10 mouse cellular contexts compared by ENCODE assay signal in the genomic region with DNA sequence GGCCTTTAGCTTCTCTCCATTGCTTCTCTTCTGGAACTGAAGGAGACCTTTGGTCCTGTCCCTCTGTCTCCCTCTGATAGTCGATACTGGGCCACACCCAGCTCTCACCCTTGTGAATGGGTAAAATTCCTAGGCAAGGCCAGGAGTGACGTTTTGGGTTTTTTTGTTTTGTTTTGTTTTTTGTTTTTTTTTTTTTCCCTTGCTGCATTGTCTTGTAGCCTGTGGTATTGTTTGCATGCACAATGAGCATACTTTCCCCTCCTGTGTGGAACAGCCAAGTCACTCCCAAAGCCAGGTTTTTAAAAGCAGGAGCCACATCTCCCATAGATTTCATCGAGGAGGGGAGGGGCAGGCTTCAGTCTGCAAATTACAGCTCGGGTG. TPM values are rescaled to one million over a fixed set of nuclear protein-coding genes. Genes with fewer than 3 reads are reported as not detected.
A peak's percentile ranks its signal among the peaks of the same experiment; 100 is the strongest.
DNase-seq lines count a peak whose midpoint lies in the region; ATAC-seq and TF ChIP-seq lines count a peak whose summit lies in the region.
"Had no signal": no experiment of that assay in that cellular context is flagged by ENCODE, and none has a peak within 500 bp of the region (broad histone marks: within the 10 kb centered on the region; RNA-seq: fewer than 3 reads in every experiment).

No protein-coding gene starts in this region.

- H3ac ChIP-seq in myocyte (ENCODE audit: control insufficient read depth, insufficient read length), result no peak overlapping the region

- H3K4me3 ChIP-seq in forebrain, embryonic 12.5 days (replicated peaks), result no peak overlapping the region
- no peak overlapping the region for H3K4me3 ChIP-seq in forebrain, embryonic 11.5 days (ENCODE audit: low read depth, low read length)
- H3K4me3 ChIP-seq in left cerebral cortex, adult 2 months, result peak overlapping the region; percentile 31
- no peak overlapping the region for H3K4me3 ChIP-seq in forebrain, embryonic 16.5 days (replicated peaks; ENCODE audit: low read length)
- H3K4me3 ChIP-seq in myocyte, result no peak overlapping the region
- no peak overlapping the region for H3K4me3 ChIP-seq in thymus, adult 2 months (ENCODE audit: control insufficient read depth, insufficient read depth, low read length)

- H3K4me1 ChIP-seq in forebrain, embryonic 12.5 days, result 0 out of 2 replicates have a peak, but pooled peaks cover 8% of the 10 kb centered on the region
- H3K4me1 ChIP-seq in forebrain, embryonic 11.5 days (replicated peaks; ENCODE audit: control insufficient read depth, insufficient read depth, low read length), result peaks cover 5% of the 10 kb centered on the region; the same call in 1 of the 2 replicates
- H3K4me1 ChIP-seq in forebrain, embryonic 16.5 days (replicated peaks; ENCODE audit: control insufficient read depth, insufficient read depth, low read length), result peaks cover 7% of the 10 kb centered on the region
- no peaks in the 10 kb centered on the region for H3K4me1 ChIP-seq in thymus, adult 2 months (replicated peaks; ENCODE audit: control insufficient read depth, insufficient read depth, low read length)

- no peaks in the 10 kb centered on the region for H3K36me3 ChIP-seq in forebrain, embryonic 12.5 days (replicated peaks)
- H3K36me3 ChIP-seq in forebrain, embryonic 11.5 days (ENCODE audit: control insufficient read depth, insufficient read depth, low read length), result no peaks in the 10 kb centered on the region
- H3K36me3 ChIP-seq in forebrain, embryonic 16.5 days (ENCODE audit: control insufficient read depth, insufficient read depth), result no peaks in the 10 kb centered on the region
- H3K36me3 ChIP-seq in myocyte (ENCODE audit: control insufficient read depth, insufficient read depth), result no peaks in the 10 kb centered on the region
- H3K36me3 ChIP-seq in thymus, adult 2 months (ENCODE audit: control insufficient read depth, insufficient read depth, low read length), result no peaks in the 10 kb centered on the region

- DNase-seq in forebrain, embryonic 11.5 days (ENCODE audit: low spot score), result no peak
- no peak for DNase-seq in left cerebral cortex, adult 2 months (ENCODE audit: extremely low spot score in 1 of 2, low spot score in 2 of 2)
- DNase-seq in left cerebral cortex, postnatal 14 days (ENCODE audit: low spot score in 2 of 2), result no peak
- no peak for DNase-seq in thymus, adult 2 months
- no peak for DNase-seq in testis, postnatal 14 days (ENCODE audit: low spot score)
- DNase-seq: spleen, adult 18-20 months had no signal

- no peak overlapping the region for H3K4me2 ChIP-seq in forebrain, embryonic 12.5 days
- H3K4me2 ChIP-seq in forebrain, embryonic 11.5 days (ENCODE audit: low read depth, low read length, severe bottlenecking), result no peak overlapping the region
- H3K4me2 ChIP-seq in forebrain, embryonic 16.5 days (ENCODE audit: low read length), result peak overlapping the region; percentile 35
- peak overlapping the region; percentile 76 for H3K4me2 ChIP-seq in myocyte (ENCODE audit: low read depth)

- no peak overlapping the region for H3K27ac ChIP-seq in forebrain, embryonic 12.5 days
- no peak overlapping the region for H3K27ac ChIP-seq in forebrain, embryonic 11.5 days (ENCODE audit: low read depth, low read length)
- H3K27ac ChIP-seq in left cerebral cortex, adult 2 months, result peak overlapping the region; percentile 61
- H3K27ac ChIP-seq in forebrain, embryonic 16.5 days (ENCODE audit: low read length), result no peak overlapping the region
- H3K27ac ChIP-seq in thymus, adult 2 months (ENCODE audit: control insufficient read depth, insufficient read depth, low read length), result no peak overlapping the region
- H3K27ac ChIP-seq: liver, embryonic 14.5 days had no signal

- H3K79me2 ChIP-seq in myocyte (ENCODE audit: control insufficient read depth, insufficient read depth), result no peaks in the 10 kb centered on the region

- intact Hi-C loops in left cerebral cortex, adult 2 months (cut with DNase I), result no loop called here
- intact Hi-C loops in left cerebral cortex, postnatal 14 days (cut with DNase I), result loop anchor here (10.0 kb wide), 1 partner anchor 229 kb away; no protein-coding TSS in a partner anchor

- H3K9me3 ChIP-seq in forebrain, embryonic 12.5 days, result no peaks in the 10 kb centered on the region
- H3K9me3 ChIP-seq in forebrain, embryonic 11.5 days (ENCODE audit: control insufficient read depth, low read length), result no peaks in the 10 kb centered on the region
- no peaks in the 10 kb centered on the region for H3K9me3 ChIP-seq in forebrain, embryonic 16.5 days (ENCODE audit: control insufficient read depth, low read length)

- no peak for TF ChIP-seq CTCF in left cerebral cortex, adult 2 months (IDR thresholded peaks at IDR 0.05)
- TF ChIP-seq CTCF in thymus, adult 2 months (IDR thresholded peaks at IDR 0.05; ENCODE audit: borderline replicate concordance, control insufficient read depth, extremely low read depth, insufficient read depth, low read length, poor library complexity), result no peak

- no peaks in the 10 kb centered on the region for H3K27me3 ChIP-seq in forebrain, embryonic 12.5 days
- no peaks in the 10 kb centered on the region for H3K27me3 ChIP-seq in forebrain, embryonic 11.5 days (ENCODE audit: control insufficient read depth, insufficient read depth, low read length)
- H3K27me3 ChIP-seq in forebrain, embryonic 16.5 days (replicated peaks; ENCODE audit: control insufficient read depth, insufficient read depth, low read length), result no peaks in the 10 kb centered on the region
- H3K27me3 ChIP-seq in myocyte (ENCODE audit: control insufficient read depth, insufficient read depth, insufficient read length), result no peaks in the 10 kb centered on the region
- no peaks in the 10 kb centered on the region for H3K27me3 ChIP-seq in thymus, adult 2 months (ENCODE audit: control insufficient read depth, insufficient read depth, low read length)

- ATAC-seq in forebrain, embryonic 12.5 days (ENCODE audit: low FRiP score), result no peak
- ATAC-seq in forebrain, embryonic 11.5 days (replicated peaks; ENCODE audit: low FRiP score), result no peak
- no peak for ATAC-seq in forebrain, embryonic 16.5 days

- WGBS in forebrain, embryonic 12.5 days, result 27% methylated on average over 4 of the region's 4 CpGs
- 47% methylated on average over 4 of the region's 4 CpGs for WGBS in forebrain, embryonic 11.5 days
- 17% methylated on average over 4 of the region's 4 CpGs for WGBS in forebrain, embryonic 16.5 days
- WGBS in thymus, adult 2 months, result 52% methylated on average over 4 of the region's 4 CpGs

- TF ChIP-seq POLR2A in myocyte (IDR thresholded peaks at IDR 0.05; ENCODE audit: insufficient read length, low read depth), result no peak
- no peak for TF ChIP-seq POLR2A in thymus, adult 2 months (IDR thresholded peaks at IDR 0.05; ENCODE audit: control insufficient read depth, extremely low read depth, insufficient read depth, low read length, poor library complexity)

- H3K9ac ChIP-seq in forebrain, embryonic 12.5 days, result 0 out of 2 replicates have a peak overlapping the region, but pooled peaks have one; percentile 34
- no peak overlapping the region for H3K9ac ChIP-seq in forebrain, embryonic 11.5 days (ENCODE audit: low read length)
- H3K9ac ChIP-seq in forebrain, embryonic 16.5 days (replicated peaks; ENCODE audit: low read depth, low read length), result 0 out of 2 replicates have a peak overlapping the region, but pooled peaks have one; percentile 26
- H3K9ac ChIP-seq: liver, embryonic 14.5 days had no signal

TF ChIP-seq in myocyte, 11 proteins besides CTCF, POLR2A, EP300 and RAD21:
- TF ChIP-seq TCF12 (IDR thresholded peaks at IDR 0.05; ENCODE audit: insufficient read depth, poor library complexity, severe bottlenecking), result no peak
- no peak for TF ChIP-seq MAX (IDR thresholded peaks at IDR 0.05; ENCODE audit: low read depth)
- no peak for TF ChIP-seq CEBPB (IDR thresholded peaks at IDR 0.05; ENCODE audit: insufficient read depth, poor library complexity, severe bottlenecking)
- no peak for TF ChIP-seq E2F4 (IDR thresholded peaks at IDR 0.05; ENCODE audit: insufficient read depth)
- TF ChIP-seq USF1 (IDR thresholded peaks at IDR 0.05; ENCODE audit: low read depth), result no peak

RNA-seq across cellular contexts. Expression of gene Adarb1, which starts 16.0 kb away (rescaled TPM):
- polyA plus RNA-seq in forebrain, embryonic 12.5 days (2016; fragmentation: Nextera tagmentation; extraction: Ambion mirVana), result 8.3 and 8.4 TPM in 2 replicates
- 6.2 TPM in 2 replicates for polyA plus RNA-seq in forebrain, embryonic 11.5 days (2014; fragmentation: Nextera tagmentation; extraction: Ambion mirVana)
- total RNA-seq in left cerebral cortex, adult 2 months (2021), result 100 to 1,000 TPM; 139 to 152 TPM
- 100 to 1,000 TPM; 118 to 121 TPM for total RNA-seq in left cerebral cortex, postnatal 14 days (2021)
- polyA plus RNA-seq in forebrain, embryonic 16.5 days (2015; fragmentation: Nextera tagmentation; extraction: Ambion mirVana), result 15.8 and 17.8 TPM in 2 replicates
- polyA plus RNA-seq in myocyte (2012; fragmentation: generic; extraction: Trizol), result 4.5 TPM
- 4.2 and 5.5 TPM in 2 replicates for polyA plus RNA-seq in thymus, adult 2 months (2012; rRNA removed)

Comparison
In these comparisons a context has a peak if more than half of its experiments do, and no peak if none do; other contexts are left out.
1. H3K4me2 ChIP-seq: peak in forebrain, embryonic 16.5 days (single experiment) and myocyte (single experiment); none in forebrain, embryonic 12.5 days (single experiment) and forebrain, embryonic 11.5 days (single experiment).